Mouse (Mus musculus) hindbrain, embryonic 16.5 days (tissue): ENCODE measurements around the gene Fam171a1. TPM values are rescaled to one million over a fixed set of nuclear protein-coding genes. Genes with fewer than 3 reads are reported as not detected.
A peak's percentile ranks its signal among the peaks of the same experiment; 100 is the strongest.
"Not testable (repeated sequence)": the region's sequence is repeated elsewhere in the genome, so short reads cannot be mapped to it uniquely, and the experiment has no call there.

ENCODE experiments used
- ATAC-seq: fragments of 200-750 bp; cut with Nextera tagmentation; 2 replicates; pipeline ENCODE4 v1.8.0; 2017; ENCODE audit warnings: moderate TSS enrichment, moderate library complexity
- H3K27ac ChIP-seq: fragments of 300-500 bp; sonication (generic); 2 replicates; pipeline ENCODE4 v1.5.1; 2014; ENCODE audit warnings: low read depth, mild to moderate bottlenecking, control low read depth, low read length, moderate library complexity
- H3K27me3 ChIP-seq: fragments of 300-500 bp; sonication (generic); replicated peaks from 2 replicates; pipeline ENCODE4 v1.6.1; 2014; ENCODE audit warnings: low read length; ENCODE audit not compliant: control insufficient read depth, insufficient read depth
- H3K36me3 ChIP-seq: fragments of 300-500 bp; sonication (generic); 2 replicates; pipeline ENCODE4 v1.6.1; 2014; ENCODE audit warnings: mild to moderate bottlenecking, low read length, moderate library complexity, mixed read lengths; ENCODE audit not compliant: control insufficient read depth, insufficient read depth
- H3K4me1 ChIP-seq: fragments of 300-500 bp; sonication (generic); 2 replicates; pipeline ENCODE4 v1.6.1; 2014; ENCODE audit warnings: low read depth, low read length; ENCODE audit not compliant: control insufficient read depth, insufficient read depth
- H3K4me2 ChIP-seq: fragments of 300-500 bp; sonication (generic); 2 replicates; pipeline ENCODE4 v1.6.1; 2014; ENCODE audit warnings: mild to moderate bottlenecking, low read length, control low read depth, moderate library complexity
- H3K4me3 ChIP-seq: fragments of 300-500 bp; sonication (generic); 2 replicates; pipeline ENCODE4 v1.5.1; 2014; ENCODE audit warnings: mild to moderate bottlenecking, low read length, control low read depth, moderate library complexity
- H3K9ac ChIP-seq: fragments of 300-500 bp; sonication (generic); 2 replicates; pipeline ENCODE4 v1.6.1; 2014; ENCODE audit warnings: low read depth, mild to moderate bottlenecking, control low read depth, low read length, moderate library complexity
- H3K9me3 ChIP-seq: fragments of 300-500 bp; sonication (generic); 2 replicates; pipeline ENCODE4 v1.6.1; 2014; ENCODE audit warnings: mild to moderate bottlenecking, low read length, moderate library complexity; ENCODE audit not compliant: control insufficient read depth
- WGBS: fragments of 180-500 bp; shearing (Covaris S2); extraction: QIAGEN DNeasy Blood & Tissue Kit; methylation state at CpG from one replicate; pipeline ENCODE4 v1.1.7; 2014; 5-methylcytosine and 5-hydroxymethylcytosine counted together
- polyA plus RNA-seq: library from polyadenylated mRNA; unstranded; fragments of >200 nt; fragmentation: Nextera tagmentation; extraction: Ambion mirVana; gene quantifications from 2 replicates; pipeline ENCODE4 v1.2.1, GENCODE M21; 2015

Fam171a1 gene
- polyA plus RNA-seq, 1 experiment from 2014 or later: 37.4 TPM

DNA sequence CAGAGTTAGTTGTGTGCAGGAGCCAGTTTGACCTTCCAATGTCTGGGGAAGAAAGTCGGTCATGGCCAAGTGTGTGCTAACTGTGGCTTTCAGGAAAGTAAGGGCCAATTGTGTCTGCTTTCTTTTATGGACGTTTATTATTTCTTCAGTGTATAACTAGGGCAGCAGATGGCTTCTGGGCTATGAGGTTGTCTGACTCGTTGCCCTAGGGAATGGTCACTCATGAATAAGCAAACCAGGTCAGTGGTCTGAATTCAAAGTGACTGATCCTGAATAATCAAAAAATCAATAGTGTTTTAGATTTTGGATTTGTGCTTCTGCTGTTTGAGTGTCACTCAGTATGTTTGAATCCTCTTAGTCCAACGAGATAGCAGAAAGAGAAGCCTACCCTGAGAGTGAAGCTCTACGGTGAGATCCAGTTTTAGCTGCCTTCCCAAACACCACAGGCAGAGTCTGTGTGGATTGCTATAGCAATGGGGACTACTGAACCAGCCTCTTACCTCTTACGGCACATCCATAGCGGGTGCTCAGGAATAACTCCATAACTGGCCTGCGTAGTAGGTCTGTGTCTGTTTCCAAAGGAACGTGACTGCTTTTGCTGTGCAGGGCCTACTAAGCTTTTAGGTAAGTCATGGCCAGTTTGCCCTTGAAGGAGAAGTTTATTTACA lies 93.1 kb downstream of the Fam171a1 start:
- no peak overlapping the region for H3K9ac ChIP-seq
- H3K9me3 ChIP-seq: no peaks in the 10 kb centered on the region
- no peaks in the 10 kb centered on the region for H3K4me1 ChIP-seq
- H3K36me3 ChIP-seq: peaks cover 8% of the 10 kb centered on the region
- no peak for ATAC-seq
- H3K4me2 ChIP-seq: no peak overlapping the region
- H3K27ac ChIP-seq: no peak overlapping the region
- no peak overlapping the region for H3K4me3 ChIP-seq
- no peaks in the 10 kb centered on the region for H3K27me3 ChIP-seq
- WGBS: 78% methylated on average over 9 of the region's 9 CpGs

DNA sequence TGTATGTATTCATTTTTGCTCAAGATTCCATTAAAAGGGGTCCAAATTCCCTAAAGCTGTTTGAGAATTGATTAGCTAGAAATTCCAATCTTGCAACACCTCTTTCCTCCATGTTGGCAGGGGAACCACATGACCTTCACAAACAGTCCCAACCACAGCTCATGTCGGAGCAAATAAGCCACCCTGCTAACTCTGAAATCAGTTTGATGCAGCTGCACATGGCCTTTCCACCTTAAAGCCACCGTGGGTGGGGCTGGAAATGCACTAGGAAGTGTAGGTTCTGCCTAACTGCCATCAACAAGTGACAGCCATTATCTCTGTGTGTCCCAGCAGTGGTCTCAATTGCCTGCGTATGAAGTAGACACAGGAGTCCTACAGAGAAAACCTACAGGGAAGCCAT lies 101.5 kb downstream of the Fam171a1 start:
- Histone ChIP-seq H3K36me3 (no peaks in the 10 kb centered on the region; the same call in 1 of the 2 replicates), H3K4me2 (no peak overlapping the region), H3K27ac (no peak overlapping the region), H3K4me3 (no peak overlapping the region), H3K9me3 (no peaks in the 10 kb centered on the region), H3K4me1 (no peaks in the 10 kb centered on the region), H3K27me3 (no peaks in the 10 kb centered on the region), H3K9ac (no peak overlapping the region)
- WGBS: 75% methylated on average over 3 of the region's 3 CpGs
- no peak for ATAC-seq

DNA sequence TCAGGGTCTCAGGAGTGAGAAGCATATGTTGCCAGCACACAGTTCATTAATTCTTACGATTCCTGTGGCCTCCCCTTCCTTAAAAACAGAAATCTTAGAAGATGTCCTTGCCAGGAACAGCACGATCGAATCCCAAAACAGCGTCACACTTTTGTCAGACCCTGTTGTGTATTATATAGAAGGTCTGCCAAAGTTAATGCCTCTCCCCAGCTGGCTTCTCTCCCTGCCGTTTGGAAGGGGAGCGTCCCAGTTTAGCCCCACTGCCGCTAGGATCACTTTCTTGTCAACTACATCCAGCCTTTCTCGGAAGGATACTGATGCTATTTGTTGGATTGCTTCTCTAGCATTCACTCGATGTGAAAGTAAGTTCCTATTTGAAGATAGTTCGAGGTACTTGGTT lies 102.6 kb downstream of the Fam171a1 start:
- Histone ChIP-seq H3K4me1 (no peaks in the 10 kb centered on the region), H3K36me3 (peaks cover 3% of the 10 kb centered on the region; the same call in 1 of the 2 replicates), H3K27ac (no peak overlapping the region), H3K9ac (no peak overlapping the region), H3K27me3 (no peaks in the 10 kb centered on the region), H3K9me3 (no peaks in the 10 kb centered on the region), H3K4me3 (no peak overlapping the region), H3K4me2 (no peak overlapping the region)
- WGBS: 80% methylated on average over 10 of the region's 10 CpGs
- ATAC-seq: no peak

DNA sequence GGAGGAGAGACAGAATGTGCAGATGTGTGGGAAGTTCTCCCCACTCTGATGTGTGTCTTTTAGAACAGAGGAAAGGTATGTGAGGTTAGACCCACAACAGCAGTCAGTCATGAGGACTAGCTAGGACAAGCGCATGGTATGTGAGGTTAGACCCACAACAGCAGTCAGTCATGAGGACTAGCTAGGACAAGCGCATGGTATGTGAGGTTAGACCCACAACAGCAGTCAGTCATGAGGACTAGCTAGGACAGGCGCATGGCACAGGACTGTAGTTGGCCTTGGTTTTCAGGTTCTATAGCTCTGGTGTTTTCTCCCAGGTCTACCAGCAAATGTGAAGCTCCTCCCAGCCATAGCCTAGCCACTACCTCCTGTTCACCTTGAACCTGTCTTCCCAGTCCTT lies 103.6 kb downstream of the Fam171a1 start:
- not testable (repeated sequence) for H3K4me3 ChIP-seq, H3K9ac ChIP-seq, H3K4me1 ChIP-seq, H3K4me2 ChIP-seq, H3K27ac ChIP-seq, H3K36me3 ChIP-seq, H3K9me3 ChIP-seq, H3K27me3 ChIP-seq
- 97% methylated on average over 3 of the region's 3 CpGs for WGBS
- peak; percentile 58; the same call in 1 of the 2 replicates for ATAC-seq

DNA sequence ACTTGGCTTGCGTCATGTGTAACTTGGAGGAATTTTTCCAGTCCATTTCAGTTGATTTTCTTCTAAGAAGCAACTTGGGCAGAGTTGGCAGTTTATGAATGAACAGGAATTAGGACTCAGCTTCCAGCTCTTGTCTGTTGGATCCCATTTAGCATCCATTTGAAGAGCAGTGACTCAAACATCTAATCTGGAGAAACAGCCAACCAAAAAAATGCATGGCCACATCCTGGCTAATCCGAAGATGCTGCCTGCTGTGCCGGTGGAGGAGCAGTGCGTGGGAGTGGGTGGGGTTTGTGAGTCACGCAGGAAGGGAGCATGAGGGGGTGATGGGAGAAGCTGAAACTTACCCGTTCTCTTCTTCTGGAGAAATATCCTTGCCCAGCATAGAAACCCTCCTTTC lies 104.2 kb downstream of the Fam171a1 start:
- 69% methylated on average over 6 of the region's 6 CpGs for WGBS
- Histone ChIP-seq H3K9ac (no peak overlapping the region), H3K36me3 (peaks cover 3% of the 10 kb centered on the region; the same call in 1 of the 2 replicates), H3K4me2 (no peak overlapping the region), H3K4me1 (no peaks in the 10 kb centered on the region), H3K9me3 (no peaks in the 10 kb centered on the region), H3K27ac (no peak overlapping the region), H3K4me3 (no peak overlapping the region), H3K27me3 (no peaks in the 10 kb centered on the region)
- ATAC-seq: no peak

DNA sequence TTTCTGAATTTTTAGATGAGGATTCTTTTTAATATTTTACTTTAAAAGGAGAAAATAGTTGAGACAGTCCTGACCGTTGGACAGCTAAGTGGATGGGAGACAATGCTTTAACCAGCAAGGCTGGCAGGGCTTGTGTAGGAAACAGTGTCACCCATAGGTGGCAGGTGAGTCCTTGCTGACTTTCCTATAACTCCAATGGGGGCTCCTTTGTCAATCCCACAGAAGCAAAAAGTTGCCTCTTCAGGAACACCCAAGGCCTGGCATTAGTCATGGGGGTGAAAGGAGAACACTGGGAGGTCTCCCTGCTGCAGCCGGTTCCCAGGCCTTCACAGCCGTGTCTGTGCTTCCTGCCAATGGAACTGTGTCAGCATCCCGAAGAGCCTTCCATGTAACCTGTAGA lies 114.5 kb downstream of the Fam171a1 start:
- Histone ChIP-seq H3K4me2 (no peak overlapping the region), H3K27me3 (no peaks in the 10 kb centered on the region), H3K36me3 (peaks cover 17% of the 10 kb centered on the region), H3K4me1 (no peaks in the 10 kb centered on the region), H3K4me3 (no peak overlapping the region), H3K9ac (no peak overlapping the region), H3K27ac (no peak overlapping the region), H3K9me3 (no peaks in the 10 kb centered on the region)
- WGBS: 75% methylated on average over 4 of the region's 4 CpGs
- peak; percentile 49; the same call in 1 of the 2 replicates for ATAC-seq

DNA sequence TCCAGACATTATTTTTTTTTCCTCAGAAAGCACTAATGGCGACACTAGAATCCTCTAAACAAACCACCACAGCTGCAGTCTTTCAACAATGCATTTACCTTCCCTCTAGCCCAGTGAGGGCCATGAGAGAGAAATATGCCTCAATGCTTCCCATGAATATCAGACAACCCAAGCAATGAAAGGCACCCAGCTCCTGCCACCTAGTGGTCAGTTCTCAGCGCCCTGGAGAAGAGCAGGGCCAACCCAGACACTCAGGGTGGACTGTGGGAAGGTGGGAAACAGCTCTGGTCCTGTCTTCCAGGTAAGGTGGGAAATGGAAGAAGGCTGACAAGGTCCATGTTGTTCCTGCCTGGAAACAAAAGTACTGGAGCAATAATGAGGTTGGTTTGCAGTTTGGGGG lies 115.0 kb downstream of the Fam171a1 start:
- Histone ChIP-seq H3K4me1 (no peaks in the 10 kb centered on the region), H3K4me3 (no peak overlapping the region), H3K9ac (no peak overlapping the region), H3K27me3 (no peaks in the 10 kb centered on the region), H3K9me3 (no peaks in the 10 kb centered on the region), H3K4me2 (no peak overlapping the region), H3K27ac (no peak overlapping the region), H3K36me3 (peaks cover 17% of the 10 kb centered on the region)
- WGBS: 13% methylated on average over 2 of the region's 2 CpGs
- ATAC-seq: peak; percentile 80

DNA sequence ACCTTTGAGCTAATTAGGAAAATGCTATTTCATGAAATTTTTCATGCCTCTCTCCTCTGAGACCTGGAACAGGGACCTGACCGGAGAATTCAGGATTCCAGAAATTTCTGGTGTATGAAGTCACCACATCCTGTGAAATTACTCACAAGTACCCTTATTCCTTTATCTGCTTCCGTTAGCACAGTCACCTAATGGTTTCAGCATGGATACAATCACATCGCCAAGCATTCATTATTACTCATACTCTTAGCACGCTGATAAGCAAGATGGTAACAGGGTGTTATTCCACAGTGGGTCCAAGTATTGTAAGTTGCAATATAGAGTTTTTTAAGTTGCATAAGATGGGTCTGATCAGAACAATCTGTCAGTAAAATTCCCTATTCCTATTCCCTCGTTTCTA lies 125.2 kb downstream of the Fam171a1 start:
- H3K4me2 ChIP-seq: no peak overlapping the region
- no peak overlapping the region for H3K27ac ChIP-seq
- H3K9me3 ChIP-seq: no peaks in the 10 kb centered on the region
- no peaks in the 10 kb centered on the region for H3K36me3 ChIP-seq
- WGBS: 83% methylated on average over 5 of the region's 5 CpGs
- no peak for ATAC-seq
- no peaks in the 10 kb centered on the region for H3K27me3 ChIP-seq
- no peak overlapping the region for H3K9ac ChIP-seq
- no peaks in the 10 kb centered on the region for H3K4me1 ChIP-seq
- no peak overlapping the region for H3K4me3 ChIP-seq

DNA sequence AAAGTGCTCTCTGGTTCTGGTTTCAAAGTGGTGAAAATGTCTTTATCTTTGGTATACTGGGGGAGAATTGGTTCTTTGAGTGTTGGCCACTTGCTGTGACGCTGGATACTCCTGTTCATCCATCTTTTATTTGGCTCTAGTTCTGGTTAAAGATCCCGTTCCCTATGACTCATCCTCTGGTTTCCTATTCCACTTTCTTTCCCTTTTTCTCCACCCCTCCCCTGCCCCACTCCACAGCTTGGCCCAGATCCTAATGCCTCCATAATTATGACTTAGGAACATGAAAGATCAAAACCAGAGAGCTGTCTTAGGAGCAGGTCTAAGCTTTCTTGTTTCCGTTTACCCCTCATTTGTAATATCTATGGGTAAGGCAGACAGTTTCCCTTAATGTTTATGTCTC lies 130.2 kb downstream of the Fam171a1 start:
- H3K4me2 ChIP-seq: no peak overlapping the region
- H3K9ac ChIP-seq: no peak overlapping the region
- no peak for ATAC-seq
- no peaks in the 10 kb centered on the region for H3K9me3 ChIP-seq
- no peak overlapping the region for H3K27ac ChIP-seq
- WGBS: 71% methylated on average over 3 of the region's 3 CpGs
- H3K4me1 ChIP-seq: no peaks in the 10 kb centered on the region
- H3K4me3 ChIP-seq: no peak overlapping the region
- no peaks in the 10 kb centered on the region for H3K36me3 ChIP-seq
- no peaks in the 10 kb centered on the region for H3K27me3 ChIP-seq
